21 mouse cellular contexts compared by ENCODE assay signal in the genomic region with DNA sequence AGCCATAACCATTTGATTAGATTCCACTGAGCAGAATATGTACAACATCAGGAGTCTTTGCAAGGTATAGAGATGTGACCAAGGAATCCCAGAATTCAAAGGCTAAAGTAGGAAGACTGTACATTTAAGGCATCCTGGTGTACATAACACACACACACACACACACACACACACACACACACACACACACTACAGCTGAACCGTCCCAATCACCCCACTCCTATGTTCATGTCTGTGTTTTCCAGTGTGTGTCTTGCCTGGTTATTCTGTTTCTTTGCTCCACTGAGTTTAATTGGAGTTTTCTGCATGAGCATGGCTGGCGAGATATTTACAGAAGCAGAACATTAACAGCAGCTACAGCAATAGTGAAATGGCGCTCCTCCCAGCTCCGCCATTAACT.
"Had no signal": no experiment of that assay in that cellular context is flagged by ENCODE, and none has a peak within 500 bp of the region (broad histone marks: within the 10 kb centered on the region; RNA-seq: fewer than 3 reads in every experiment).

No protein-coding gene starts in this region.

- H3K4me2 ChIP-seq: liver, embryonic 15.5 days; lung, embryonic 15.5 days; midbrain, embryonic 11.5 days; midbrain, embryonic 13.5 days had no signal

- ATAC-seq: liver, postnatal 0 days; lung, postnatal 0 days; midbrain, embryonic 13.5 days; midbrain, embryonic 16.5 days had no signal

- H3K9ac ChIP-seq: liver, embryonic 15.5 days; liver, postnatal 0 days; lung, embryonic 15.5 days; midbrain, embryonic 13.5 days had no signal

- H3K27ac ChIP-seq: liver, embryonic 15.5 days; lung, embryonic 15.5 days; macrophage; midbrain, embryonic 13.5 days had no signal

- H3K4me3 ChIP-seq: liver, embryonic 15.5 days; lung, embryonic 15.5 days; megakaryocyte, embryonic 14.5 days; midbrain, embryonic 13.5 days; myocyte had no signal

- H3K36me3 ChIP-seq: liver, embryonic 15.5 days; lung, embryonic 15.5 days; midbrain, embryonic 13.5 days had no signal

- H3K9me3 ChIP-seq: liver, embryonic 15.5 days; lung, embryonic 15.5 days; midbrain, embryonic 13.5 days had no signal

- H3K27me3 ChIP-seq: liver, embryonic 15.5 days; lung, embryonic 15.5 days; megakaryocyte, embryonic 14.5 days; midbrain, embryonic 13.5 days had no signal

- DNase-seq: liver, postnatal 0 days; lung, adult 2 months; lung, postnatal 14 days; lung, postnatal 36 days; retina, postnatal 1 day; right cerebral cortex, adult 18-20 months; right cerebral cortex, postnatal 25 days; right cerebral cortex, postnatal 4 days; spleen, adult 18-20 months; thymus, adult 18-20 months; thymus, postnatal 14 days; thymus, postnatal 36 days had no signal

- H3K4me1 ChIP-seq: liver, embryonic 15.5 days; lung, embryonic 15.5 days; megakaryocyte, embryonic 14.5 days had no signal
